Mouse (Mus musculus): ENCODE measurements at regions not wholly inside any gene's neighbourhood (a gene's known extent, or its start where the extent isn't known, plus 50 kb on each side); places are given as distances from the start of the nearest gene placed in this dataset.

GRCm38 (mm10) chr15:70489548-70489947 lies 3344.8 kb upstream of the Gm6569 start:
- no peak for DNase-seq (ENCODE audit: low spot score in 2 of 2)

GRCm38 (mm10) chr15:70507046-70507818 lies 3327.1 kb upstream of the Gm6569 start:
- no peak for DNase-seq (ENCODE audit: low spot score in 2 of 2)

- DNase-seq (ENCODE audit: low spot score in 2 of 2) = no peak
Observed at GRCm38 (mm10) chr15:70520551-70520950, 3313.8 kb upstream of the Gm6569 start.

- no peak for DNase-seq (ENCODE audit: low spot score in 2 of 2)
Observed at GRCm38 (mm10) chr15:70554773-70555582, 3279.4 kb upstream of the Gm6569 start.

GRCm38 (mm10) chr15:70555583-70555894 lies 3278.8 kb upstream of the Gm6569 start:
- no peak for DNase-seq (ENCODE audit: low spot score in 2 of 2)

GRCm38 (mm10) chr15:70594295-70594694 lies 3240.1 kb upstream of the Gm6569 start:
- DNase-seq (ENCODE audit: low spot score in 2 of 2) = no peak

GRCm38 (mm10) chr15:70600762-70601489 lies 3233.4 kb upstream of the Gm6569 start:
- no peak for DNase-seq (ENCODE audit: low spot score in 2 of 2)

- DNase-seq (ENCODE audit: low spot score in 2 of 2) = no peak
Observed at GRCm38 (mm10) chr15:70605251-70605650, 3229.1 kb upstream of the Gm6569 start.

GRCm38 (mm10) chr15:70606896-70607295 lies 3227.5 kb upstream of the Gm6569 start:
- DNase-seq (ENCODE audit: low spot score in 2 of 2) = peak in 1 of 2 experiments; percentile 24

- DNase-seq (ENCODE audit: low spot score in 2 of 2) = no peak
Observed at GRCm38 (mm10) chr15:70618131-70618674, 3216.2 kb upstream of the Gm6569 start.

GRCm38 (mm10) chr15:70641051-70641552 lies 3193.3 kb upstream of the Gm6569 start:
- no peak for DNase-seq (ENCODE audit: low spot score in 2 of 2)

GRCm38 (mm10) chr15:70644447-70645202 lies 3189.7 kb upstream of the Gm6569 start:
- no peak for DNase-seq (ENCODE audit: low spot score in 2 of 2)

- DNase-seq (ENCODE audit: low spot score in 2 of 2) = no peak
Observed at GRCm38 (mm10) chr15:70675549-70675948, 3158.8 kb upstream of the Gm6569 start.

GRCm38 (mm10) chr15:70704547-70704946 lies 3129.8 kb upstream of the Gm6569 start:
- DNase-seq (ENCODE audit: low spot score in 2 of 2) = no peak

GRCm38 (mm10) chr15:70713736-70714135 lies 3120.6 kb upstream of the Gm6569 start:
- DNase-seq (ENCODE audit: low spot score in 2 of 2) = no peak

GRCm38 (mm10) chr15:70727361-70727885 lies 3106.9 kb upstream of the Gm6569 start:
- DNase-seq (ENCODE audit: low spot score in 2 of 2) = no peak

- DNase-seq (ENCODE audit: low spot score in 2 of 2) = peak in 1 of 2 experiments; percentile 17
Observed at GRCm38 (mm10) chr15:70727956-70728355, 3106.4 kb upstream of the Gm6569 start.

GRCm38 (mm10) chr15:70744239-70744638 lies 3090.1 kb upstream of the Gm6569 start:
- DNase-seq (ENCODE audit: low spot score in 2 of 2) = no peak

- no peak for DNase-seq (ENCODE audit: low spot score in 2 of 2)
Observed at GRCm38 (mm10) chr15:70764045-70764444, 3070.3 kb upstream of the Gm6569 start.

GRCm38 (mm10) chr15:70764513-70764912 lies 3069.8 kb upstream of the Gm6569 start:
- DNase-seq (ENCODE audit: low spot score in 2 of 2) = no peak

- DNase-seq (ENCODE audit: low spot score in 2 of 2) = no peak
Observed at GRCm38 (mm10) chr15:70765471-70765870, 3068.9 kb upstream of the Gm6569 start.
